ENCODE assay signal across 11 mouse cellular contexts in genomic region chr12:49390926-49391304, GRCm38 (mm10). TPM values are rescaled to one million over a fixed set of nuclear protein-coding genes. Genes with fewer than 3 reads are reported as not detected.
DNase-seq lines count a peak whose midpoint lies in the region; ATAC-seq and TF ChIP-seq lines count a peak whose summit lies in the region.
"Had no signal": no experiment of that assay in that cellular context is flagged by ENCODE, and none has a peak within 500 bp of the region (broad histone marks: within the 10 kb centered on the region; RNA-seq: fewer than 3 reads in every experiment).

No protein-coding gene starts in this region.

- H3K9me3 ChIP-seq in neural tube, embryonic 11.5 days (ENCODE audit: control insufficient read depth, low read length), result no peaks in the 10 kb centered on the region
- H3K9me3 ChIP-seq in limb, embryonic 13.5 days, result no peaks in the 10 kb centered on the region
- H3K9me3 ChIP-seq in stomach, postnatal 0 days (ENCODE audit: control insufficient read depth, low read length), result no peaks in the 10 kb centered on the region

- peak overlapping the region; percentile 42 for H3K4me2 ChIP-seq in neural tube, embryonic 11.5 days (ENCODE audit: low read depth)
- peak overlapping the region; percentile 39 for H3K4me2 ChIP-seq in limb, embryonic 13.5 days (replicated peaks)
- H3K4me2 ChIP-seq in stomach, postnatal 0 days (replicated peaks; ENCODE audit: low read depth), result peak overlapping the region; percentile 31; the same call in 1 of the 2 replicates

- DNase-seq in embryo, embryonic 10.5 days (ENCODE audit: low spot score), result peak; percentile 55
- no peak for DNase-seq in embryo, embryonic 11 days
- no peak for DNase-seq in neural tube, embryonic 11.5 days (ENCODE audit: low spot score)
- no peak for DNase-seq in neural tube, embryonic 10.5 days (ENCODE audit: extremely low spot score, low spot score)
- no peak for DNase-seq in stomach, postnatal 0 days (ENCODE audit: low spot score)
- no peak for DNase-seq in left cerebral cortex, adult 18-20 months (ENCODE audit: low spot score in 2 of 2)
- DNase-seq in embryo, embryonic 9.5 days (ENCODE audit: extremely low spot score), result no peak
- DNase-seq: lung, adult 18-20 months had no signal

- no peaks in the 10 kb centered on the region for H3K4me1 ChIP-seq in neural tube, embryonic 11.5 days (ENCODE audit: control insufficient read depth, insufficient read depth, low read length)
- H3K4me1 ChIP-seq in limb, embryonic 13.5 days, result peaks cover 7% of the 10 kb centered on the region; the same call in 1 of the 2 replicates
- H3K4me1 ChIP-seq in stomach, postnatal 0 days (replicated peaks; ENCODE audit: control insufficient read depth, insufficient read depth), result no peaks in the 10 kb centered on the region

- no peak overlapping the region for H3K9ac ChIP-seq in neural tube, embryonic 11.5 days (ENCODE audit: low read length)
- H3K9ac ChIP-seq in limb, embryonic 13.5 days, result no peak overlapping the region
- H3K9ac ChIP-seq in stomach, postnatal 0 days (ENCODE audit: low read length), result no peak overlapping the region

- WGBS in neural tube, embryonic 11.5 days, result under 1% methylated on average over 9 of the region's 9 CpGs
- WGBS in limb, embryonic 13.5 days, result 2% methylated on average over 9 of the region's 9 CpGs
- 4% methylated on average over 9 of the region's 9 CpGs for WGBS in stomach, postnatal 0 days

- H3K27me3 ChIP-seq in neural tube, embryonic 11.5 days (ENCODE audit: control insufficient read depth, insufficient read depth, low read length), result peaks cover 76% of the 10 kb centered on the region
- H3K27me3 ChIP-seq in limb, embryonic 13.5 days, result peaks cover 74% of the 10 kb centered on the region
- peaks cover 23% of the 10 kb centered on the region for H3K27me3 ChIP-seq in stomach, postnatal 0 days (ENCODE audit: control insufficient read depth, insufficient read depth, low read length)

- H3K36me3 ChIP-seq in neural tube, embryonic 11.5 days (ENCODE audit: control insufficient read depth, insufficient read depth, low read length), result no peaks in the 10 kb centered on the region
- no peaks in the 10 kb centered on the region for H3K36me3 ChIP-seq in limb, embryonic 13.5 days
- H3K36me3 ChIP-seq in stomach, postnatal 0 days (ENCODE audit: control insufficient read depth, insufficient read depth, low read length), result no peaks in the 10 kb centered on the region

- no peak overlapping the region for H3K4me3 ChIP-seq in neural tube, embryonic 11.5 days (ENCODE audit: low read depth, low read length)
- H3K4me3 ChIP-seq in limb, embryonic 13.5 days, result peak overlapping the region; percentile 20; the same call in 1 of the 2 replicates
- H3K4me3 ChIP-seq in stomach, postnatal 0 days (ENCODE audit: low read depth, low read length), result peak overlapping the region; percentile 22

- TF ChIP-seq CTCF in stomach, postnatal 0 days (IDR thresholded peaks at IDR 0.05; ENCODE audit: low read depth), result no peak

- no peak overlapping the region for H3K27ac ChIP-seq in neural tube, embryonic 11.5 days (ENCODE audit: low read depth, low read length)
- no peak overlapping the region for H3K27ac ChIP-seq in limb, embryonic 13.5 days
- no peak overlapping the region for H3K27ac ChIP-seq in stomach, postnatal 0 days (replicated peaks)

- no peak for TF ChIP-seq EP300 in stomach, postnatal 0 days (optimal IDR thresholded peaks at IDR 0.05)

- ATAC-seq in neural tube, embryonic 11.5 days (ENCODE audit: insufficient read depth, low FRiP score, low TSS enrichment), result 0 out of 2 replicates have a peak, but pooled peaks have one; percentile 1
- no peak for ATAC-seq in limb, embryonic 13.5 days (ENCODE audit: low FRiP score, low read depth)
- no peak for ATAC-seq in stomach, postnatal 0 days (ENCODE audit: low FRiP score, low TSS enrichment)

RNA-seq across cellular contexts. Expression of gene Gm43517, which starts 5.9 kb away (rescaled TPM):
- polyA plus RNA-seq in neural tube, embryonic 11.5 days (2014; fragmentation: Nextera tagmentation; extraction: Ambion mirVana), result not detected in 2 replicates
- not detected in 2 replicates for polyA plus RNA-seq in limb, embryonic 13.5 days (2015; fragmentation: Nextera tagmentation; extraction: Ambion mirVana)
- not detected in 2 replicates for polyA plus RNA-seq in stomach, postnatal 0 days (2015; fragmentation: Nextera tagmentation; extraction: Ambion mirVana)
- 1 to 10 TPM; 6.3 to 6.9 TPM for total RNA-seq in left cerebral cortex, adult 18-20 months (2021)
- total RNA-seq: hematopoietic stem cell, adult 5-6 weeks had no signal
- polyA plus RNA-seq: small intestine, adult 2 months had no signal

RNA-seq across cellular contexts. Expression of gene Foxg1, which starts 8.5 kb away (rescaled TPM):
- polyA plus RNA-seq in neural tube, embryonic 11.5 days (2014; fragmentation: Nextera tagmentation; extraction: Ambion mirVana), result 0.86 and 1.2 TPM in 2 replicates
- polyA plus RNA-seq in limb, embryonic 13.5 days (2015; fragmentation: Nextera tagmentation; extraction: Ambion mirVana), result not detected in 2 replicates
- polyA plus RNA-seq in stomach, postnatal 0 days (2015; fragmentation: Nextera tagmentation; extraction: Ambion mirVana), result 0.12 TPM in 1 of 2 replicates, not detected in the other
- 100 to 1,000 TPM in 1 of 2 experiments, 10 to 100 TPM in 1; 97.5 to 110 TPM for total RNA-seq in left cerebral cortex, adult 18-20 months (2021)
- total RNA-seq: hematopoietic stem cell, adult 5-6 weeks had no signal
- polyA plus RNA-seq: small intestine, adult 2 months had no signal
